Mouse (Mus musculus): Measurements from ENCODE around the gene Skint7. TPM values are rescaled to one million over a fixed set of nuclear protein-coding genes. Genes with fewer than 3 reads are reported as not detected.

Skint7 gene
- polyA plus RNA-seq (2015; fragmentation: Nextera tagmentation; extraction: Ambion mirVana): not detected in 2 replicates

DNA sequence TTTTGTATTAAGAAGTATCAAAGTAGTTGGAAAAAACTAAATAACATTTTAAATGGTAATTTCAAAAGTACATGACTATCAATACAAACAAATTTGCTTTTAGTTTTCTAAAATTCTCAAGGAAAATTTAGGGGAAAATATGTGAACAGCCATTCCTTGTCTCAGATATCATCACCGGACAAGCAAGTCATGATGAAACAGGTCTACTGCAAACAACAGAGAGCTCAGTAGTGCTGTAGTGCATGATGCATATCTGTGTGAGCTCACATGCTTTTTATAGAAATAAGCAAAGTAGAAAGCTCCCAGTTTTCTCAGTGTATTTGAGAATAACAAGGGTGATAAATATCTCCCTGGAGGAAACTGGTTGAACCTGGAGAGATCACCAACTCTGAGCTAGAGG is at the start of gene Skint7:
TSS of gene Skint7 (plus strand) at position 301 of the 400 bp plus-strand sequence.

DNA sequence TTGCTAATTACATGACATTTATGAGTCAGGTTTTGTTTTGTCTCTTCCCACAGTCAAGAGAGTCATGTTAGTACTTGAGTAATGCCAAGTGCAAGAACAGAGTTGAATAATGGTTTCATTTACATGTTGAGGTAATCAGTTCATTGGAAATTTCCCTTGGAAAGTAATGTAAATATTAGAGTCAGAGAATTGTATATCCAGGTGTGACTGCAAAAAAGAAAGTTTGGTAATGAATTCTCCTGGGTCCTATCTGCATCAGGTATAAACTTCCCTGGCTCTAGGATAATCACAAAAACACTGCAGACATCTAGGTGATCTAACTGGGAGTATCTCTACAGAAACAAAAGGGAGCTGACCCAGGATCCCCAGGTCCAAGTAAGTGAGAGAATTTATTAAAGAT is 33.2 kb downstream of the Skint7 start, which contains the start of gene Skint1:
TSS of gene Skint1 (plus strand) at position 301 of the 400 bp plus-strand sequence.

Other genes with a start within 250 kb of the Skint7 start
- not detected in 2 replicates for gene Slc5a9, start 70.0 kb upstream of the Skint7 start, polyA plus RNA-seq (2015; fragmentation: Nextera tagmentation; extraction: Ambion mirVana)
- not detected in 2 replicates for gene Skint8, start 53.5 kb upstream of the Skint7 start, polyA plus RNA-seq (2015; fragmentation: Nextera tagmentation; extraction: Ambion mirVana)
- not detected in 2 replicates for gene Skint1, start 33.3 kb downstream of the Skint7 start, polyA plus RNA-seq (2015; fragmentation: Nextera tagmentation; extraction: Ambion mirVana)
- gene Skint4, start 99.1 kb downstream of the Skint7 start, polyA plus RNA-seq (2015; fragmentation: Nextera tagmentation; extraction: Ambion mirVana): not detected in 2 replicates

Measured in spleen, postnatal 0 days (tissue).